Mouse (Mus musculus): ENCODE data around the gene Rimbp2. TPM values are rescaled to one million over a fixed set of nuclear protein-coding genes. Genes with fewer than 3 reads are reported as not detected.
A peak's percentile ranks its signal among the peaks of the same experiment; 100 is the strongest.

Rimbp2 gene
- polyA plus RNA-seq, 1 experiment: not detected

DNA sequence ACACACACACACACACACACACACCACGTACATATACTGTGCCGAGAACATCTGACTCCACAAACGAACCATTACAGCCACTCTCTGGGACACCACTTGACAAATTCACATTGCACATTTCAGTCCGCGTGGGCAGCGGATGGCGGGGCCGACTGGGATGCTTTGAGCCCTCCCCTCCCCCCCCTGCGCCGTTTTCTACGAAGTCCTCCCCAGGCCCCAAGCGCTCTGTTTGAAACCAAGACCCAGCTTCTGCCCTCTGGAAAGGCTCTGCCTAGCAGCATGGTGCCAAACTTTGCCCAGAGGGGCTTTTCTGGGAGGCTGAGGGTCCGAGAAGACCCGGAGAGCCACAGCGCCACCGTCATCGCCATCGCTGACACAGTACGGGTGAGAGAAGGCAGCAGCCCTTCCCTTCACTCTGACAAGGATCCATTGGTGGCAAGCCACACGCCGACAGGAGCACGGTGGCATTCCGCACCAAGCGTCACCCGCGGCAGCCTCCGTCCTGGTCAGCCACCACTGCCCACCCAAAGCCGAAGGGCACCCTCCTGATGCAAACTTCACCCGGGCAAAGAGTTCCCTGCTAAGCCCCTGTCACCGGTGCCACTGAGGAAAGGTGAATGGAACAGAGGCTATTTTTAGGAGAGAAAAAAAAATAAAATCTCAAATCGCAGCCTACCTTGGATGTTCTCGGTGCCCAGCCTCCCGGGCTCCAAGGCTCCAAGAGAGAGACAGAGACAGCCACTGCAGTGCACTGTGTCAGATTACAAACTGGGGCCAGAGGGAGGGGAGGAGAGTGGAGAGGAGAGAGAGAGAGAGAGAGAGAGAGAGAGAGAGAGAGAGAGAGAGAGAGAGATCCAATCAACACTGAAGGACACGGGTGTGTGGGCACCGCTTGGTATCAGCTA lies 743 bp downstream of the Rimbp2 start:
- 8% methylated on average over 35 of the region's 35 CpGs for WGBS
- Histone ChIP-seq H3K4me3 (replicated peaks; ENCODE audit: control insufficient read depth, low read depth, low read length) (no peak overlapping the region), H3K27ac (ENCODE audit: control insufficient read depth, insufficient read depth, low read depth, low read length, poor library complexity) (no peak overlapping the region), H3K4me1 (ENCODE audit: control insufficient read depth, insufficient read depth, low read length) (no peaks in the 10 kb centered on the region)
- TF ChIP-seq POLR2A (IDR thresholded peaks at IDR 0.05; ENCODE audit: borderline replicate concordance, control insufficient read depth, low read depth, low read length) (peak; percentile 19; the same call in 1 of the 2 replicates), CTCF (IDR thresholded peaks at IDR 0.05; ENCODE audit: control insufficient read depth, insufficient read depth, low read length) (no peak)

DNA sequence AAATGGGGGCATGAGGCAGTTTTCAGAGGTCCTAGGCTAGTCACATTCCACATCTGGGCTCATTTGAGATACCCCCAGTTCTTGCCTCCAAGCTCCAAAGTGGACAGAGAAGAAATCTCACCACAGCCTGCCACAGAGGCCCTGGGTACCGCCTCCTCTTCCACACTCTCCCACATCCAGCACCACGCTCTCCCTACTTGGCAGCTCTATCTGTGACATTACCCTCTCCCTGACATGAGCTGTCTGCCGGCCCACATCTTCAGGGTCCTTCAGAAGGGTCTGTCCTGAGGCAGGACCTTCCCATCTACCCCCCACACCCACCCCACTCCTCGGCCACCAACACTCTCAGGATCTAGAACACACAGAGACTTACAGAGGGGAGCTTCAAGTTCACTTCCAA lies 1.8 kb downstream of the Rimbp2 start:
- H3K4me1 ChIP-seq (ENCODE audit: control insufficient read depth, insufficient read depth, low read length): no peaks in the 10 kb centered on the region
- no peak overlapping the region for H3K27ac ChIP-seq (ENCODE audit: control insufficient read depth, insufficient read depth, low read depth, low read length, poor library complexity)
- 34% methylated on average over 4 of the region's 4 CpGs for WGBS
- TF ChIP-seq CTCF (IDR thresholded peaks at IDR 0.05; ENCODE audit: control insufficient read depth, insufficient read depth, low read length) (no peak), POLR2A (IDR thresholded peaks at IDR 0.05; ENCODE audit: borderline replicate concordance, control insufficient read depth, low read depth, low read length) (no peak)
- H3K4me3 ChIP-seq (replicated peaks; ENCODE audit: control insufficient read depth, low read depth, low read length): no peak overlapping the region

DNA sequence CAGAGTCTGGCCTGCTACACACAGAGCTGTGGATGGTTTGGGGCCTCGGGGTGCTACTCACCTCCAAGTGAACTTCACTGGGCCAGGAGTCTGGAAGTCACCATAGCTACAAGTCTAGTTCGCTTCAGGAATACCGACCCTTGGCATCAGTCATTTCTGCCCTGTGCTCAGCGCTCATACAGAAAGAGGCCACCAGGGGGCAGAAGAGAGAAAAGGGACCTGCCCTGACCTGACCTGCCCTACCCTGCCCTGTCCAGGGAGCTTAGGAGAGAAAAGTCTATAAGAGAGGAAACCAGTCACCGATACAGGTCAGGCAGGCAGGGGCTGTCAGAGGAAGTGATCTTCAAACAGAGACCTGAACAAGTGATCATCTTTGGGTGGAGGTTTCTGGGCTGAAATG lies 6.2 kb downstream of the Rimbp2 start:
- Histone ChIP-seq H3K4me3 (replicated peaks; ENCODE audit: control insufficient read depth, low read depth, low read length) (no peak overlapping the region), H3K27ac (ENCODE audit: control insufficient read depth, insufficient read depth, low read depth, low read length, poor library complexity) (no peak overlapping the region), H3K4me1 (ENCODE audit: control insufficient read depth, insufficient read depth, low read length) (no peaks in the 10 kb centered on the region)
- 65% methylated on average over 5 of the region's 5 CpGs for WGBS
- no peak for TF ChIP-seq POLR2A (IDR thresholded peaks at IDR 0.05; ENCODE audit: borderline replicate concordance, control insufficient read depth, low read depth, low read length)
- TF ChIP-seq CTCF (IDR thresholded peaks at IDR 0.05; ENCODE audit: control insufficient read depth, insufficient read depth, low read length): peak; percentile 42; the same call in 1 of the 2 replicates

DNA sequence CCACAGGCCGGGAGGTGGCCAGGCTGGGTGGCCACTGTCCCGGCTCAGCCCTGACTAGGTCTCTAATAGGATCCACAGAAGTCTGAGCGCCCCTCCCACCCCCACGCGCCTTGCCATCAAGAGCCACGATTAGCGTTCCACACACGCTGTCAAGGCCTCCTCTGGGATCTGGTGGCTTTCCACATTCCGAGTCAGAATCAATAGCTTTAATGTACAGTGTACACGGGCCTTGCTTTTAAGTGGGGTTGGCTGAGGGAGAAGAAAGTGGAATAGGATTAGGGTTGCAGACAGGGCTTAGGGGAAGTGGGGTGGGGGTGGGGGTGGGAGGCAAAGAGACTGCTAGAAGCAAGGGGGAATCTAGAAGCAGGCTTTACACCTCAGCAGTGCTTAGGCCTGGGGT lies 12.8 kb downstream of the Rimbp2 start:
- 82% methylated on average over 10 of the region's 10 CpGs for WGBS
- TF ChIP-seq POLR2A (IDR thresholded peaks at IDR 0.05; ENCODE audit: borderline replicate concordance, control insufficient read depth, low read depth, low read length) (no peak), CTCF (IDR thresholded peaks at IDR 0.05; ENCODE audit: control insufficient read depth, insufficient read depth, low read length) (no peak)

DNA sequence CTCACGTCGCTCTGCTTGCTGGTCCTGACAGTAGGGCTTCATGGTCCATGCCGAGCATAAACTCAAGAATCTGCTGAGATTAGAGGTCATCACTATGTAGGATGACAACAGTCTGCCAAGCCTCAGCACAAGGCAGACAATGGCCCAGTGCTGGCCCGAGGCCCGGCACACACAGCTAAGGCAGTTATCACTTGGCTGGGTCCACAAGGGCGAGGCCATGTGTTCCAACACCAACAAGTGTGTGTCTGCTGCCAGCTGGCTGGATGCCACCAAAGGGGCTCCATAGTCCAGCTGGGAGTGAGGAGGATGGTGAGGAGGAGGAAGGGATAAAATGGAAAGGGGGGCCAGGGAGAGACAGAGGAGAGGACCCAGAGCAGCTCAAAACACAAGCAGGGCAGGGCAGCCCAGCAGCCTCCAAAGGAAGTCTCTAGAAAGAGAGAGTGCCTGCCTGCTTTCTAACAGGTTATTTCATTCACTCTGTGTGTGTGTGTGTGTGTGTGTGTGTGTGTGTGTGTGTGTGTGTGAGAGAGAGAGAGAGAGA lies 17.9 kb downstream of the Rimbp2 start:
- H3K4me3 ChIP-seq (replicated peaks; ENCODE audit: control insufficient read depth, low read depth, low read length): no peak overlapping the region
- H3K4me1 ChIP-seq (ENCODE audit: control insufficient read depth, insufficient read depth, low read length): no peaks in the 10 kb centered on the region
- 76% methylated on average over 6 of the region's 6 CpGs for WGBS
- no peak overlapping the region for H3K27ac ChIP-seq (ENCODE audit: control insufficient read depth, insufficient read depth, low read depth, low read length, poor library complexity)
- TF ChIP-seq CTCF (IDR thresholded peaks at IDR 0.05; ENCODE audit: control insufficient read depth, insufficient read depth, low read length) (no peak), POLR2A (IDR thresholded peaks at IDR 0.05; ENCODE audit: borderline replicate concordance, control insufficient read depth, low read depth, low read length) (no peak)

More for the DNA sequence above, 12.8 kb downstream of the Rimbp2 start:
- no peak overlapping the region for H3K27ac ChIP-seq (ENCODE audit: control insufficient read depth, insufficient read depth, low read depth, low read length, poor library complexity)
- no peak overlapping the region for H3K4me3 ChIP-seq (replicated peaks; ENCODE audit: control insufficient read depth, low read depth, low read length)
- H3K4me1 ChIP-seq (ENCODE audit: control insufficient read depth, insufficient read depth, low read length): no peaks in the 10 kb centered on the region

DNA sequence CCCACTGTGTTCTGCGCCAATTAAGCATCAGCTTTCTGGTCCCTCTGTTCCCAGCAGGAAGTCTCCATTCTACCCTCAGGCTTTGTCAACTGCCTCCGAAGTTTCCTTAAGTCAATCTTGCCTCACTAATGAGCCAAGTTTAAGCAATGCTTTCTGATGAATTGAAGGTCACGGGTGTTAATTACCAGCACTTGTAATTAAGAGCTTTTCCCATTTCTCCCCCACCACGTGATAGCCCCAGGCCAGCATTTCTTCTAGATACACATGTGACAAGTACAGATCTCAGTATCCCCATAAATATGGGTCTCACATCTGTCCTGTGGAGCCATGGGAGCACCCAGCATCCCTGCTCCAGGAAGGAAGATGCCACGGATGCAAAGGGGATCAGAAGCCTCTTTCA lies 20.5 kb downstream of the Rimbp2 start:
- no peaks in the 10 kb centered on the region for H3K4me1 ChIP-seq (ENCODE audit: control insufficient read depth, insufficient read depth, low read length)
- no peak overlapping the region for H3K4me3 ChIP-seq (replicated peaks; ENCODE audit: control insufficient read depth, low read depth, low read length)
- TF ChIP-seq POLR2A (IDR thresholded peaks at IDR 0.05; ENCODE audit: borderline replicate concordance, control insufficient read depth, low read depth, low read length) (no peak), CTCF (IDR thresholded peaks at IDR 0.05; ENCODE audit: control insufficient read depth, insufficient read depth, low read length) (no peak)
- 68% methylated on average over 5 of the region's 5 CpGs for WGBS
- H3K27ac ChIP-seq (ENCODE audit: control insufficient read depth, insufficient read depth, low read depth, low read length, poor library complexity): no peak overlapping the region

DNA sequence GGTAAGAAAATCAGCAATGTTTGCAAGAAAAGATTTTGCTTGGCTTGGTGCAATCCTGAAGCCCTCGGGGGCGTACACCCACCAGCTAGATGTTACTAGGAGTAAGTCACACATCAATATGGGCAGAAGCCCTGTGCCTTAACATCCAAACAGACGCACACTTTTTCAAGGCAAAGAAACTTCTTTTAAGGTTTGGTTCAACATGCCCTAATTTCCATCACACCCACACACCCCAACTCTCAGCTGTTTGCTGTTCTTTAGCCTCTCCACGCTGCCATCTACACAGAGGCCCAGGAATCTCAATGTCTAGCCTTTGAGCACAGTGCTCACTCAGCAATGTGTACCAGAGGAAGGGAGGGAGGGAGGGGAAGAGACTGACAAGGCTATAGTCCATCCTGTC lies 28.2 kb downstream of the Rimbp2 start:
- H3K4me3 ChIP-seq (replicated peaks; ENCODE audit: control insufficient read depth, low read depth, low read length): no peak overlapping the region
- TF ChIP-seq CTCF (IDR thresholded peaks at IDR 0.05; ENCODE audit: control insufficient read depth, insufficient read depth, low read length) (no peak), POLR2A (IDR thresholded peaks at IDR 0.05; ENCODE audit: borderline replicate concordance, control insufficient read depth, low read depth, low read length) (no peak)
- H3K4me1 ChIP-seq (ENCODE audit: control insufficient read depth, insufficient read depth, low read length): no peaks in the 10 kb centered on the region
- 74% methylated on average over 4 of the region's 4 CpGs for WGBS
- no peak overlapping the region for H3K27ac ChIP-seq (ENCODE audit: control insufficient read depth, insufficient read depth, low read depth, low read length, poor library complexity)

DNA sequence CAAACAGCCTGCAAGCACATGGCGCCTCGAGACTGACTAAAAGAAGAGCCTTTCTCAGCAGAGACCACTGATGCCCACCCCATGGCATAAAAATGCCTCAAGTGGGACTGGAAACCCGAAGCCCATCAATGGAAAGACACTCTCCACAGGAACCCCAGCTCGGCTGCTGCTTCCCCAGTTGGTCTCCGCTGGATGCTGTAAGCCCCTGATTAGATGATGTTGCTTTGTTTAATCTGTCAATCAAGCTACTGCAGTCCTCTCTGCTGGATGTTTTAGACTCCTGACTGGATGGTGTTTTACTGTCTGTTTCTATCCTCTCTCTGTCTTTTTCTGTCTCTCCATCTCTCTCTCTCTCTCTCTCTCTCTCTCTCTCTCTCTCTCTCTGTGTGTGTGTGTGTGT lies 33.2 kb downstream of the Rimbp2 start:
- TF ChIP-seq CTCF (IDR thresholded peaks at IDR 0.05; ENCODE audit: control insufficient read depth, insufficient read depth, low read length): no peak
- TF ChIP-seq POLR2A (IDR thresholded peaks at IDR 0.05; ENCODE audit: borderline replicate concordance, control insufficient read depth, low read depth, low read length): no peak
- no peaks in the 10 kb centered on the region for H3K4me1 ChIP-seq (ENCODE audit: control insufficient read depth, insufficient read depth, low read length)
- WGBS: 48% methylated on average over 5 of the region's 5 CpGs
- H3K27ac ChIP-seq (ENCODE audit: control insufficient read depth, insufficient read depth, low read depth, low read length, poor library complexity): no peak overlapping the region
- H3K4me3 ChIP-seq (replicated peaks; ENCODE audit: control insufficient read depth, low read depth, low read length): no peak overlapping the region

All from bone marrow, adult 2 months (tissue).